Mouse (Mus musculus) MEL (cell line): Measurements from ENCODE around the gene Gucy1b1. TPM values are rescaled to one million over a fixed set of nuclear protein-coding genes. Genes with fewer than 3 reads are reported as not detected.

Source experiments
- DNase-seq: peaks from one replicate; pipeline ENCODE4 v3.0.0; 2011; ENCODE audit warnings: low read depth, low spot score
- H3K27ac ChIP-seq: 2 replicates; pipeline ENCODE4 v1.5.1; 2012; ENCODE audit warnings: low read depth, mild to moderate bottlenecking, control low read depth, low read length, moderate library complexity; ENCODE audit not compliant: control insufficient read depth
- H3K27me3 ChIP-seq, 2 experiments: fragments of 150-350 bp in 1 of 2; sonication (generic) in 1 of 2; 2 replicates each; pipeline ENCODE4 v1.6.1; 2012; ENCODE audit warnings: low read length in 2 of 2, mild to moderate bottlenecking in 2 of 2, improper control_type of control experiment in 1 of 2, moderate library complexity in 1 of 2; ENCODE audit not compliant: insufficient read depth in 2 of 2, control insufficient read depth in 1 of 2
- H3K36me3 ChIP-seq, 2 experiments: 2 replicates each; pipeline ENCODE4 v1.6.1; 2012 to 2014; ENCODE audit warnings: low read length in 2 of 2, improper control_type of control experiment in 1 of 2, inconsistent platforms in 1 of 2, mild to moderate bottlenecking in 1 of 2; ENCODE audit not compliant: insufficient read depth in 2 of 2, control insufficient read depth in 1 of 2
- H3K4me1 ChIP-seq, 2 experiments: fragments of 150-350 bp in 1 of 2; sonication (generic) in 1 of 2; 2 replicates each; pipeline ENCODE4 v1.6.1; 2012; ENCODE audit warnings: low read length in 2 of 2, improper control_type of control experiment in 1 of 2, mild to moderate bottlenecking in 1 of 2; ENCODE audit not compliant: insufficient read depth in 2 of 2, control insufficient read depth in 1 of 2
- H3K4me3 ChIP-seq, 2 experiments: fragments of 150-350 bp in 1 of 2; sonication (generic) in 1 of 2; 2 replicates each; pipeline ENCODE4 v1.5.1; 2012; ENCODE audit warnings: low read depth in 2 of 2, low read length in 2 of 2, mild to moderate bottlenecking in 2 of 2, moderate library complexity in 2 of 2, control low read depth in 1 of 2, improper control_type of control experiment in 1 of 2; ENCODE audit not compliant: control insufficient read depth in 1 of 2, insufficient read depth in 1 of 2
- H3K79me2 ChIP-seq: 2 replicates; pipeline ENCODE4 v1.6.1; 2012; ENCODE audit warnings: mild to moderate bottlenecking, low read length, moderate library complexity; ENCODE audit not compliant: control insufficient read depth, poor library complexity, insufficient read depth
- H3K9ac ChIP-seq: 2 replicates; pipeline ENCODE4 v1.6.1; 2012; ENCODE audit warnings: low read depth, mild to moderate bottlenecking, control low read depth, low read length, moderate library complexity; ENCODE audit not compliant: control insufficient read depth, poor library complexity, severe bottlenecking
- H3K9me3 ChIP-seq: fragments of 150-350 bp; sonication (generic); replicated peaks from 2 replicates; pipeline ENCODE4 v1.6.1; 2012; ENCODE audit warnings: mild to moderate bottlenecking, low read length, improper control_type of control experiment, moderate library complexity; ENCODE audit not compliant: insufficient read depth
- CHD1 ChIP-seq: IDR thresholded peaks from 2 replicates; pipeline ENCODE4 v1.6.1; 2012; ENCODE audit warnings: low read depth, mild to moderate bottlenecking, inconsistent platforms, low read length, improper control_type of control experiment
- CHD2 ChIP-seq: IDR thresholded peaks from 2 replicates; pipeline ENCODE4 v1.6.1; 2011; ENCODE audit warnings: low read length, improper control_type of control experiment
- CTCF ChIP-seq, 3 experiments: IDR thresholded peaks in 2 of 3; conservative IDR thresholded peaks in 1 of 3; 2 replicates each; pipeline ENCODE4 v1.5.1; 2011 to 2012; ENCODE audit warnings: low read length in 3 of 3, low read depth in 2 of 3, mild to moderate bottlenecking in 2 of 3, improper control_type of control experiment in 1 of 3, inconsistent platforms in 1 of 3, mixed read lengths in 1 of 3, moderate library complexity in 1 of 3; ENCODE audit not compliant: control insufficient read depth in 1 of 3, insufficient read depth in 1 of 3, poor library complexity in 1 of 3, severe bottlenecking in 1 of 3
- E2F4 ChIP-seq: IDR thresholded peaks from 2 replicates; pipeline ENCODE4 v1.6.1; 2011; ENCODE audit warnings: low read depth, low read length, improper control_type of control experiment, borderline replicate concordance
- ELF1 ChIP-seq: IDR thresholded peaks from 2 replicates; pipeline ENCODE4 v1.6.1; 2014; ENCODE audit warnings: low read depth, mild to moderate bottlenecking, inconsistent platforms, low read length, improper control_type of control experiment, moderate library complexity
- GATA1 ChIP-seq: IDR thresholded peaks from 2 replicates; pipeline ENCODE4 v1.6.1; 2011; ENCODE audit warnings: low read depth, low read length, improper control_type of control experiment
- MAZ ChIP-seq: IDR thresholded peaks from 2 replicates; pipeline ENCODE4 v1.6.1; 2012; ENCODE audit warnings: low read depth, mild to moderate bottlenecking, inconsistent platforms, low read length, improper control_type of control experiment
- MEF2A ChIP-seq: IDR thresholded peaks from 2 replicates; pipeline ENCODE4 v1.6.1; 2014; ENCODE audit warnings: low read depth, mild to moderate bottlenecking, inconsistent platforms, low read length, improper control_type of control experiment; ENCODE audit not compliant: poor library complexity, insufficient replicate concordance, severe bottlenecking; ENCODE audit errors: extremely low read depth
- MXI1 ChIP-seq: IDR thresholded peaks from 2 replicates; pipeline ENCODE4 v1.6.1; 2011; ENCODE audit warnings: mild to moderate bottlenecking, low read depth, low read length, improper control_type of control experiment
- MYB ChIP-seq: IDR thresholded peaks from 2 replicates; pipeline ENCODE4 v1.6.1; 2011; ENCODE audit warnings: mild to moderate bottlenecking, low read depth, low read length, improper control_type of control experiment
- MYC ChIP-seq: IDR thresholded peaks from 2 replicates; pipeline ENCODE4 v1.6.1; 2011; ENCODE audit warnings: low read depth, mild to moderate bottlenecking, low read length, improper control_type of control experiment, moderate library complexity
- NRF1 ChIP-seq: IDR thresholded peaks from 2 replicates; pipeline ENCODE4 v1.6.1; 2014; ENCODE audit warnings: low read depth, mild to moderate bottlenecking, inconsistent platforms, low read length, improper control_type of control experiment, moderate library complexity; ENCODE audit not compliant: poor library complexity, insufficient read depth, severe bottlenecking
- RCOR1 ChIP-seq: IDR thresholded peaks from 2 replicates; pipeline ENCODE4 v1.6.1; 2012; ENCODE audit warnings: low read depth, mild to moderate bottlenecking, inconsistent platforms, low read length, improper control_type of control experiment
- SIN3A ChIP-seq: IDR thresholded peaks from 2 replicates; pipeline ENCODE4 v1.6.1; 2012; ENCODE audit warnings: low read length, improper control_type of control experiment, inconsistent platforms
- SMC3 ChIP-seq: IDR thresholded peaks from 2 replicates; pipeline ENCODE4 v1.6.1; 2011; ENCODE audit warnings: low read depth, low read length, improper control_type of control experiment
- TAL1 ChIP-seq: IDR thresholded peaks from 2 replicates; pipeline ENCODE4 v1.6.1; 2012; ENCODE audit warnings: mild to moderate bottlenecking, inconsistent platforms, low read length, moderate library complexity, mixed read lengths
- TCF12 ChIP-seq: IDR thresholded peaks from 2 replicates; pipeline ENCODE4 v1.6.1; 2014; ENCODE audit warnings: low read depth, mild to moderate bottlenecking, inconsistent platforms, low read length, improper control_type of control experiment, moderate library complexity
- USF1 ChIP-seq: IDR thresholded peaks from 2 replicates; pipeline ENCODE4 v1.6.1; 2014; ENCODE audit warnings: low read depth, mild to moderate bottlenecking, inconsistent platforms, low read length, improper control_type of control experiment, moderate library complexity
- USF2 ChIP-seq, 2 experiments: IDR thresholded peaks; 2 replicates each; pipeline ENCODE4 v1.6.1; 2011 to 2012; ENCODE audit warnings: improper control_type of control experiment in 2 of 2, low read length in 2 of 2, borderline replicate concordance in 1 of 2, inconsistent platforms in 1 of 2, low read depth in 1 of 2, mild to moderate bottlenecking in 1 of 2; ENCODE audit not compliant: insufficient read depth in 1 of 2
- ZC3H11A ChIP-seq: IDR thresholded peaks from 2 replicates; pipeline ENCODE4 v1.6.1; 2012; ENCODE audit warnings: low read depth, mild to moderate bottlenecking, inconsistent platforms, low read length, improper control_type of control experiment
- ZMIZ1 ChIP-seq: IDR thresholded peaks from 2 replicates; pipeline ENCODE4 v1.6.1; 2012; ENCODE audit warnings: low read depth, mild to moderate bottlenecking, inconsistent platforms, low read length, improper control_type of control experiment, moderate library complexity
- polyA plus RNA-seq, 2 experiments: library from polyadenylated mRNA; stranded (reverse) in 1 of 2; unstranded in 1 of 2; fragments of >175 nt in 1 of 2; fragments of >200 nt in 1 of 2; gene quantifications; 2 replicates each; pipeline versions ENCODE4 v1.2.1 to v1.2.4; 2012; ENCODE audit warnings: low replicate concordance in 2 of 2, low read depth in 1 of 2; ENCODE audit not compliant: insufficient read length in 2 of 2, insufficient read depth in 1 of 2, missing spikeins in 1 of 2
- total RNA-seq: library from RNA; depleted of rRNA; stranded (reverse); fragments of 300-350 nt; gene quantifications from 2 replicates; pipeline ENCODE4 v1.2.3, GENCODE M21; 2012

Gene Gucy1b1
- total and polyA plus RNA-seq, 3 experiments: not detected

DNA sequence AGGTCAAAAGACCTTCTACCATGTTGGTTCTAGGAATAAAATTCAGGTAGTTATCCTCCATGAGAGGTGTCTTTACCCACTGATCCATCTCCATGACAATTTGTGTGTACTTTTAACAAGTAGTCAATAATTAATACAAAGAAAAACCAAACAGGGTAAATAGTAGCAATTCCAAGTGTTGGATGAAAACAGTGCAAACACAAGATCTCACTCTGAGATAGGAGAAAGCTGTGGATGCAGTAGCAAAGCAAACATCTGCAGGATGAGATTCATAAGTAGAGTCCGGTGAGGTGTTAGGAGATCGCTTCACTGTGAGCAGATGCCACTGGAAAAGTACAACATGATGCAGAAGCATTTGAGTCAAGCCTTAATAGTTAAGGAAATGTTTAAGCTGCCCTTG is 88.4 kb downstream of the Gucy1b1 start:
- no peak overlapping the region for H3K9ac ChIP-seq
- no peaks in the 10 kb centered on the region for H3K27me3 ChIP-seq
- no peak overlapping the region for H3K27ac ChIP-seq
- no peaks in the 10 kb centered on the region for H3K36me3 ChIP-seq
- no peaks in the 10 kb centered on the region for H3K9me3 ChIP-seq
- DNase-seq: no peak
- H3K79me2 ChIP-seq: no peaks in the 10 kb centered on the region
- H3K4me1 ChIP-seq: no peaks in the 10 kb centered on the region
- TF ChIP-seq CTCF (IDR thresholded peaks at IDR 0.05 in 2 of 3, conservative IDR thresholded peaks at IDR 0.05 in 1 of 3; ENCODE audit: control insufficient read depth in 1 of 3, insufficient read depth in 1 of 3, low read depth in 2 of 3, low read length in 3 of 3, poor library complexity in 1 of 3, severe bottlenecking in 1 of 3) (no peak), CHD2 (no peak), ZC3H11A (no peak), TCF12 (no peak), RCOR1 (no peak), E2F4 (no peak), ELF1 (no peak), NRF1 (no peak), USF2 (IDR thresholded peaks at IDR 0.05; ENCODE audit: borderline replicate concordance in 1 of 2, insufficient read depth in 1 of 2, low read depth in 1 of 2, low read length in 2 of 2) (no peak), TAL1 (no peak), MXI1 (no peak), MEF2A (no peak), USF1 (no peak), ZMIZ1 (no peak), MYC (no peak), MYB (no peak), CHD1 (no peak), MAZ (no peak), GATA1 (no peak), SMC3 (no peak)
- no peak overlapping the region for H3K4me3 ChIP-seq

DNA sequence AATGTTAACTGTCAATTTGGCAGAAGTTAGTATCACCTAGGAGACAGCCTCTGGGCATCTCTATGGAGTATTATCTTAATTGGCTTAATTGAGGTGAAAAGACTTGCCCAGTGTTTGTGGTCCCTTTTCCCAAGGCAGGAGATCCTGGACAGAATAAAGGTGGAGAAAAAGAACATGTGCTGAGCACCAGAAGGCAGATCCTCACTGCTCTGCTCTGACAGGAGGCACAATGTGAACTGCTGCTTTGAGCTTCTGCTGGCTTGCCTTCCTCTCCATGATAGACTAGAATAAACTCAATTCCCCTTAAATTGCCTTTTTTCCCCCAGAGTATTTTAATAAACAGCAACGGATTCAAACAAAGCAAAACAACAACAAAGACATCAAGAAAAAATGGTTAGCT is 89.4 kb downstream of the Gucy1b1 start:
- Histone ChIP-seq H3K9me3 (no peaks in the 10 kb centered on the region), H3K4me1 (no peaks in the 10 kb centered on the region), H3K27me3 (no peaks in the 10 kb centered on the region), H3K4me3 (no peak overlapping the region), H3K9ac (no peak overlapping the region), H3K27ac (no peak overlapping the region), H3K79me2 (no peaks in the 10 kb centered on the region), H3K36me3 (no peaks in the 10 kb centered on the region)
- no peak for DNase-seq
- TF ChIP-seq SMC3 (no peak), NRF1 (no peak), E2F4 (no peak), CTCF (IDR thresholded peaks at IDR 0.05 in 2 of 3, conservative IDR thresholded peaks at IDR 0.05 in 1 of 3; ENCODE audit: control insufficient read depth in 1 of 3, insufficient read depth in 1 of 3, low read depth in 2 of 3, low read length in 3 of 3, poor library complexity in 1 of 3, severe bottlenecking in 1 of 3) (no peak), SIN3A (no peak), ZC3H11A (no peak)
